ENCODE assay signal across 8 mouse cellular contexts in genomic region chr12:41487005-41487404, GRCm38 (mm10). TPM values are rescaled to one million over a fixed set of nuclear protein-coding genes. Genes with fewer than 3 reads are reported as not detected.
DNase-seq lines count a peak whose midpoint lies in the region; ATAC-seq and TF ChIP-seq lines count a peak whose summit lies in the region.

No protein-coding gene starts in this region.

- H3K9me3 ChIP-seq in midbrain, embryonic 11.5 days (ENCODE audit: control insufficient read depth, low read length) = no peaks in the 10 kb centered on the region
- no peaks in the 10 kb centered on the region for H3K9me3 ChIP-seq in midbrain, embryonic 16.5 days (replicated peaks; ENCODE audit: control insufficient read depth, low read length, poor library complexity, severe bottlenecking)

- intact Hi-C loops in gastrocnemius, adult 2 months (cut with DNase I) = loop anchor here (2.0 to 10.0 kb wide), 3 partner anchors 376 to 650 kb away; no protein-coding TSS in a partner anchor
- intact Hi-C loops in gastrocnemius, postnatal 36 days (cut with DNase I) = loop anchor here (5.0 kb wide), 2 partner anchors 375 to 650 kb away; no protein-coding TSS in a partner anchor

- H3K27me3 ChIP-seq in midbrain, embryonic 11.5 days (ENCODE audit: control insufficient read depth, insufficient read depth, low read length) = no peaks in the 10 kb centered on the region
- H3K27me3 ChIP-seq in midbrain, embryonic 16.5 days (ENCODE audit: control insufficient read depth, insufficient read depth, low read depth, low read length) = no peaks in the 10 kb centered on the region

- peak; percentile 93 for TF ChIP-seq CTCF in gastrocnemius, adult 2 months (IDR thresholded peaks at IDR 0.05)

- no peak overlapping the region for H3K27ac ChIP-seq in gastrocnemius, adult 2 months
- no peak overlapping the region for H3K27ac ChIP-seq in midbrain, embryonic 11.5 days (ENCODE audit: low read depth, low read length)
- no peak overlapping the region for H3K27ac ChIP-seq in midbrain, embryonic 16.5 days (ENCODE audit: low read length)

- DNase-seq in gastrocnemius, adult 2 months = no peak
- no peak for DNase-seq in gastrocnemius, postnatal 36 days
- peak; percentile 95 for DNase-seq in midbrain, embryonic 11.5 days (ENCODE audit: low spot score, missing footprints)
- peak; percentile 78 for DNase-seq in adipocyte (ENCODE audit: low spot score)
- peak; percentile 83 for DNase-seq in retina, embryonic 14.5 days (ENCODE audit: low spot score)
- no peak for DNase-seq in testis, postnatal 14 days (ENCODE audit: low spot score)

- no peak overlapping the region for H3K4me2 ChIP-seq in midbrain, embryonic 11.5 days
- H3K4me2 ChIP-seq in midbrain, embryonic 16.5 days (ENCODE audit: low read length) = no peak overlapping the region

- H3K4me1 ChIP-seq in midbrain, embryonic 11.5 days (ENCODE audit: control insufficient read depth, insufficient read depth, low read length) = peaks cover 2% of the 10 kb centered on the region; the same call in 1 of the 2 replicates
- H3K4me1 ChIP-seq in midbrain, embryonic 16.5 days (ENCODE audit: control insufficient read depth, insufficient read depth, low read length) = peaks cover 14% of the 10 kb centered on the region

- peak; percentile 60; the same call in 1 of the 2 replicates for ATAC-seq in midbrain, embryonic 11.5 days (ENCODE audit: low FRiP score)
- no peak for ATAC-seq in midbrain, embryonic 16.5 days
- peak; percentile 28 to 46; a peak in 1 of 4 replicates for ATAC-seq in hematopoietic stem cell, adult 5-6 weeks (replicated peaks in 1 of 2; ENCODE audit: insufficient read depth in 1 of 2, low FRiP score in 2 of 2, low TSS enrichment in 1 of 2, low read depth in 1 of 2, poor library complexity in 2 of 2, severe bottlenecking in 2 of 2)

- H3K36me3 ChIP-seq in midbrain, embryonic 11.5 days (ENCODE audit: control insufficient read depth, insufficient read depth, low read length) = no peaks in the 10 kb centered on the region
- no peaks in the 10 kb centered on the region for H3K36me3 ChIP-seq in midbrain, embryonic 16.5 days (ENCODE audit: control insufficient read depth, insufficient read depth, low read length)

- WGBS in midbrain, embryonic 11.5 days = 29% methylated on average over 5 of the region's 5 CpGs
- 28% methylated on average over 5 of the region's 5 CpGs for WGBS in midbrain, embryonic 16.5 days

- H3K4me3 ChIP-seq in gastrocnemius, adult 2 months = no peak overlapping the region
- H3K4me3 ChIP-seq in midbrain, embryonic 11.5 days (ENCODE audit: low read depth, low read length) = no peak overlapping the region
- H3K4me3 ChIP-seq in midbrain, embryonic 16.5 days (ENCODE audit: low read depth, low read length) = no peak overlapping the region

- H3K9ac ChIP-seq in midbrain, embryonic 11.5 days (ENCODE audit: low read length) = no peak overlapping the region
- no peak overlapping the region for H3K9ac ChIP-seq in midbrain, embryonic 16.5 days (ENCODE audit: low read depth, low read length)

RNA-seq across cellular contexts. Expression of gene Lrrn3, which starts 0.8 kb away (rescaled TPM):
- total RNA-seq in gastrocnemius, adult 2 months (2021) = under 1 TPM; 0.11 to 0.23 TPM
- under 1 TPM; 0.23 to 0.25 TPM for total RNA-seq in gastrocnemius, postnatal 36 days (2021)
- polyA plus RNA-seq in midbrain, embryonic 11.5 days (2014; fragmentation: Nextera tagmentation; extraction: Ambion mirVana) = 30.5 and 33.9 TPM in 2 replicates
- 114 and 122 TPM in 2 replicates for polyA plus RNA-seq in midbrain, embryonic 16.5 days (2015; fragmentation: Nextera tagmentation; extraction: Ambion mirVana)
- 2.8 and 3.4 TPM in 2 replicates for total RNA-seq in hematopoietic stem cell, adult 5-6 weeks (2017)

Comparison
In these comparisons a context has a peak if more than half of its experiments do, and no peak if none do; other contexts are left out.
1. DNase-seq: peak in midbrain, embryonic 11.5 days (single experiment), adipocyte (single experiment) and retina, embryonic 14.5 days (single experiment); none in gastrocnemius, adult 2 months (single experiment), gastrocnemius, postnatal 36 days (0 of 2) and testis, postnatal 14 days (single experiment).